Mouse (Mus musculus) WW6 (cell line): ENCODE measurements around the gene Etv6.

ENCODE experiments used
- DNase-seq: peaks from one replicate; pipeline ENCODE4 v3.0.0-alpha.2; 2013; ENCODE audit warnings: low read depth, low spot score

Etv6 gene

DNA sequence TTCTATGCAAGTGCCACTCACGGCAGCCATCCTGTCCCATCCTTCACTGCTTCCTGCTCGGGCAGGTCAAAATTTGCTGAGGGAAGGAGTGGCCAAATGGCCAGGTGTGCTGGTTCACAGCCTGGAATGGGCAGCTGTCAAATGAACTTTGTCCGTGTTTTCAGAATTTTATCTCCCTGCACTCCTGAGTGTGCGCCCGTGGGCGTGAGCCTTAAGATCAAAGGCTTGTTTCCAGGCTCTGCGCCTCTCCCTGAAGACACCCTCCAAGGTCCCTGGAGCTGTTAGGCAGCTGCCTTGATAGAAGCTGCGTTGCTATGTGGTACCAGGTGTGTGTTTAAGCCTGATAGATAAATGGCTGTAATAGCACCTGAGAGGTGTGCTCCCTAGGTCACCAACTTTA lies 76.1 kb downstream of the Etv6 start:
- DNase-seq: no peak

DNA sequence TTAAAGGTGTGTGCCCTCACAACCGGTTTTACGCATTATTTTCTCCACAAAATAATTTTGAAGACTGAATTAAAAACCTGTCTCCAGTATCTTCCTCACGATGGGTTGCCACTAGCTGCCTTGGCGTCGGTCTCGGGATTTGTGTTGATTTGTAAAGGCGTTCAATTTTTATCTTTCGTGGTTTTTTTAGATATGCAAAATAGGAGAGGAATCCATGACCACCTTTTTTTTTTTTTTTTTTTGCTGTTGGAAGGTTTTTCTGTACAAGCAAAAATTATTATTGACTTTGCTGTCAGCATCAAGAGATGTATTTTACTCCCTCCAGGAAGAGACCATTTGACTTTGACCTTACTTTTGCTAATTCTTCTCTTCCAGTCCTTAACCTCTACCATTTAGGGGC lies 77.3 kb downstream of the Etv6 start:
- DNase-seq: no peak

DNA sequence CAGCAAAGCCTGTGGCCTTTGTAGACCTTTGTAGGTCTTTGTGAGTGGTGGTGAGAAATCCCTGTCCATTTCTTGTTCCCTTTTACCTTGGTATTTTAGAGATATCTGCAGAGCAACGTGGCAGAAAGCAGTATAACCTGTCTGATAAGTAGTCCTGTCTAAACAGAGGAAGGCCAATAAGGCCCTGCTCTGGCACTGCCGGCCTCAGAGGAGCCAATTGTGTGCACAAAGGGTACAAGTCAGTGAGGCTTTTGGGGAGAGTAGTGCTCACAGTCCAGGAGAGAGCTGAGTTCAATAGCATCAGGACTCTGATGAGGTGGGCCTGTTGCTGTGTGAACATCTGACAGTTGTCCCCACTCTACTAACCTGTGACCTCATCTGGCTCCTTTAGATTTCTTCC lies 77.7 kb downstream of the Etv6 start:
- no peak for DNase-seq

DNA sequence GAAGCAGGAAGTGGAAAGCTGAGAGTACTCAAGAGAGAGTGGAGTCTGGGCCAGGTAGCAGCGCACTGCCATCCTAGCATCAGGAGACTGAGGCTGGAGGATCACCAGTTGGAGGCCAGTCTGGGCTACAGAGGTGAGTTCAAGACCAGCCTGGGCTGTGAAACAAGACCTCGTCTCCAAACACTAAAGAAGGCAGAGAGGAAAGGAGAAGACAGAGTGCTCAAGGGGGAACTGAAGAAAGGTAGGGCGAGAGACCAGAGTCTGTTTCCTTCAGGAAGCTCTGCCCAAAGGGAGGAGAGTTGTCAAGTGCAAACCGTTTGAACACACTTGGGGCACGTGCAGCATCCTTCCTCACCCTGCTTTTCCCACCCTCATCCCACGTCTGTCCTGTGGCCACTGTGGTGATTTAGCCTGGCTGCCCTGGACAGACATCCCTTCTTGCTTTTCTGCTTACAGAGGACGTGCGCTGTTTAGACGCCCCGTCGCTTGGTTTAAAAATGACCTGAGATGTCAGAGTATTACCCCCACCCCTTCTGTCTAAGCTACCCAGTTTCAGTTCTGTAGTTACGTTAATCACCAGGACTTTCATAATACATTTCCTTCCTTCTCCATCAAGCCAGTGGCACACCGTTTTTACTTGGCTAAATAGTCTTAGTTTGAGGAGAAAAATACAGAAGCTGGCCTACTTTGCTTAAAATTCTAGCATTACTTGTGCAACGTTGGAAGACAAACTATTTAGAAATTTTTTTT lies 79.9 kb downstream of the Etv6 start:
- no peak for DNase-seq

DNA sequence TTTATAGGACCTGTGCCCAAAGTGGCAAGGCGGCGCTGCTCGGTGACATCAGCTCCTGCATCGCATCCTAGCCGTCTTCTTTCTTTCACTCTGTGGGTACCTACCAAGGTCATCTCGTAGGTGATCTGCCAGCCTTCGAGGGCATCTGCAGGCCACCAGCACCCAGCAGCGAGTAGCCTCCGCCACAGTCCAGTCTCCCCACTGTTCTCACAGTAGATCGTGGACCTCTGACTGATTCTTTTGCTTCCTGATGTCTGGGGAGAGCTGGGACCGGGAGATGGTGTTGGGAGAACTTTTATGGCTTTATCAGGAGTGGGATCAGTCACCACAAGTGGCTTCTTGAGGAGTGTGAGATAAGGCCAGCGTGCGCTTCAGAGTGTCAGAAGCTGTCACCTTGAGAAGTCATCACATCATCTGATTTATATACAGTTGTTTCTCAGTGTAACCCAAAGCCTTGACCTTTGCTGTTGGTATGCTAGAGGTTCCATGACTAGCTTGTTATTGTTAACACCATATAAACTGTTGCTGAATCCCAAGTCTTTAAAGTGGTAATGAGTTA lies 82.0 kb downstream of the Etv6 start:
- no peak for DNase-seq

DNA sequence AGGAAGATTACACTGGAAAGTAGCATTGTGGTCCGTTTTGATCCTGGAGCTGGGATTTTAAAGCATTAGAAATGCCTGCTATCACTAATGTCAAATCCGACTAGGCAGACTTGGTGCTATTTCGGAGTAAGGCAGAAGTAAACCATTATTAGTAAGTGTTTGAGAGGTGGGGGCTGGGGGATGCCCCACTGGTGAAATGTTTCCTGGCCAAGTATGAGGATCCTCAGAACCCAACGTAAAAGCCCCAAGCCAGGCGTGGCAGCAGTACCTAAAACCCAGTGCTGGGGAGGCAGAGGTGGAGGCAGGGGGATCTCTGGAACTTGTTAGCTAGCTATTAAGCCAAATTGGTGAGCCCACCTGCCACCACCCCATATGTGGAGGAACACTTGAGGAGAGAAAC lies 83.0 kb downstream of the Etv6 start:
- no peak for DNase-seq

DNA sequence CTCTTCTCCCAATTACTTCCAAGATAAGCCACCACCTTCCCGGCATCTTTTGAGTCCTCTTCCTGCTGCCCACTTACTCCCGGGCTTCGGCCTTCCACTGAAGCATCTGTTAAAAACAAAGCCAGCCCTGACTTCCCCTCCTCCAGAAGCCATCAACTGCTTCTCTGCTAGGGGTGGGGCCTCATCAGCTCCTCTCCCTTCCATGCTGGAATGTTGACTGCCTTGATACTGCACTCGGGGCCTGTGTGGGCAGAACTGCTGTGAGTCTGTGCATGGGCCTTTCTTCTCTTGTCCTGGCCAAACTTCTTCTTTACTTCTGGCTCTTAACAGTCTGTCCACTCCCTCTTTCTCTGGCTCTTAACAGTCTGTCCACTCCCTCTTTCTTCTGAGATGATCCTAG lies 83.6 kb downstream of the Etv6 start:
- DNase-seq: no peak

DNA sequence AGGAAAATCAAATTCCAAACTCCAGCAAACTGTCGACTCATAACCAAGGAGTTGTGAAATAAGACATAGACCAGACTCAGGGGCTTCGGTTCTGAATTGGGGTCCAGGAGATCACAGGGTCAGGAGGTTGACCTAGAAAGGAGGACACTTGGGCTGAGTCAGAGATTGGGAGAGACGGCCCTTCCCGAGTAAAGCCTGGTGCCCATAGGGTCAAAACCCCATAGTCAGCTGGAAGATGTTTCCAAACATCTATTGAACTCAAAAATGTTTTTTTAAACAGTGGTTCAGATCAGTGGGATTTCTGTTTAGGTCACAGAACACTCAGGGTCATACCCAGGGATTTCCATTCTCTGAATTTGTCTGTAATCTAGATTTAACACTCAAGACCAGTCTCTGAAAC lies 84.7 kb downstream of the Etv6 start:
- no peak for DNase-seq

DNA sequence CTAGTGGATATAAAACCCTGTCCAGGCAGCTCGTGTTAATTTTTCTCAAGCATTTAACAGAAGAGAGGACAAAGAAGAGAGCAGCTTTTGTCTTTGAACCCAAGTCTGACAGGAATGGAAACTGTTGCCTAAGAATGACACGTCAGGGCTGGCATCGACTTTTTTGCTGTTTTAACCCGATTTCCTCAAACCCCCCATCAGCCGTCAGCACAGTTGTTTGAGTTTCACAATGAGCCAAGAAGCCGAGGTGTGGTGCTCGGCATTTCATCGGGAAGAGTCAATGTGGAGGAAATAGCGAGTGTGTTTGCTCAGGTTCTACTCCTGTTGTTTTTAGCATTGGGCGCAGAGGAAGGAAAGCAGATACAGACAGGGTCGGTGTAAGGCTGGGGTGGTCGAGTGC lies 85.2 kb downstream of the Etv6 start:
- DNase-seq: no peak

DNA sequence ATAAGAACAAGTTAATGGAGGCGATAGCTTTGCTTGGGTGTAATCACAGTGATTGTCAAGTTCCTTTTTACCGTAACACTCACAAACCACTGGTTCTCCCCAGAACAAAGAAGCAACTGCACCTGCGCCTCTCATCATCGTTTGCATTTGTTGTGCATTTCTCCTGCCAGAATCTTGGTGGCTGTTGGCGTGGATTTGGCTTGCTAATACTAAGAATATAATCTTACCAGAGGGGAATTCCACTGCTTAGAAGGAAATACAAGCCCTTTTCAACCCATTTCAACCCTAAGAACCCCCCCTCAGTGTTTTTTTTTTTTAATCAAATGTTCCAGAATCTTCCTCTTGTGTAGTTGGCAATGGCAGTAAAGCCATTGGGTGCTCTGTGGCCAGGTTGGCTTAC lies 87.4 kb downstream of the Etv6 start:
- no peak for DNase-seq

DNA sequence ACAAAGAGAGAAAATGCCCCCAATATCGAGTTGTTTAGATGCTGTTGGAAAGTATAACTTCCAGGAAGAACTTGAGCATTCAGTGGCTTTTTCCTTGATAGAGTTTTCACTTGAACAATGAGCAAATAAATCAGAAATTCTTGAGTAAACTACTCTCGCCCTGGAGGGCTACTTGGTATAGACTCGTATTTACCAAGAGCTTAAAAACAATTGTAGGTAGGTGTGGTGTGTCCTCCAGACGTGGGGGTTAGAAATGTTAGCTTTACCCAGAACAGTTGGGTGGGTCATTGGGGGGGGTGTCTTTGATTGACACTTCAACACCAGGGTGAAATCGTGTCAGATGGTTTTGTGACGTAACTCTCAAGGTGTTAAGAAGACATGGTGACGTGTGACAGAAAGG lies 88.0 kb downstream of the Etv6 start:
- DNase-seq: no peak

DNA sequence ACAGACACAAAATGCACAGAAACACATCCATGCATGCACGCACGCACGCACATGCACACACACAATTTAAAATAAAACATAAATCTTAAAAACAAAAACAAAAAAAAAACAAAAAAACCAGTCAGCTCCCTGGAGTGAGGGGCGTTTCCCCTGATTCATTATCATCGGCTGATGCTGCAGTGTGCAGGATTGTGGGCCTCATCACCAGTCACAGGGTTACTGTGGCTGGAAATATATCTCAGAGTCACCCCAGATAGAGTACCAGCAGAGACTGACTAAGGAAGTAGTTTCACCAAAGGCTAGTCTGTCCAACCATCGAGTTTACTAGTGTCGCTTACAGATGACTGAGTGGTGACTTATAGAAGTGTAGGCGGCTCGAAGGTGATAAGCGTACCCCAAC lies 88.8 kb downstream of the Etv6 start:
- DNase-seq: no peak

DNA sequence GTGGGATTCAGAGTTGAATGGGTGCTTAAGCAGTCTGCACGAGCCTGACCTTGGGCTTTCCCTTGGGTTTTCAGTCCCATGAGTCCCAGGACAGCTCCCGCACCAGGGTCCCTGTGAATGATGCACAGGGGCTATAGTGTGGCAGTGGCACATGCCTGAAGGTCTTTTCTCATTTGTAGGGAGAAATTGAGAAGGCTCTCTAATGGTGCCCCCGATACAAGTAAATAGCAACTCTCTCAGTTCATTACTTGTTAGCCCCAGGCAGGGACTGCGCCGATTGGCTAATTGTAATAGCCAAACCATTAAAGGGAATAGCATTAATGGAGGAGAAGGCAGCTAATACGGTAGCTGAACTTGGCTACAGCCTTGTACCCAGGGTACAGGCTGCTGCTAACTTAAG lies 92.5 kb downstream of the Etv6 start:
- no peak for DNase-seq

DNA sequence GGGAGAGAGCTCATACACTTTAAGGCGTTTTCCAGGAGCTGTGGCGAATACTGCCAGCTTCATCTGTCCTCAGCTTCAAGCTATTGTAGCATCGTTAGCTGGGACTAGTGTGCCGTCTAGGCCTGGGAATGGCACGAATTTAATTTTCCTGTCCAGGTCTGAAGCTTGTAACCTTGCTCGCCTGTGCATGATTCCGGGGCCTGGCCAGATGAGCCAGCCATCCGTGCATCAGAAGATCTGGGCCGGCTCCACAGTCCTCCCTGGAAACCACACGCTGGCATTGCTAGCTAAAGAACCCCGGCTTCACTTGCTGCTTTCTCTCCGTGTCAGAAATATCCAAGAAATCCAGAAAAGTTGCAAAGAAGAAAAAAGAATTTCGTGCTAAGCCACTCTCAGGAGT lies 93.1 kb downstream of the Etv6 start:
- no peak for DNase-seq

DNA sequence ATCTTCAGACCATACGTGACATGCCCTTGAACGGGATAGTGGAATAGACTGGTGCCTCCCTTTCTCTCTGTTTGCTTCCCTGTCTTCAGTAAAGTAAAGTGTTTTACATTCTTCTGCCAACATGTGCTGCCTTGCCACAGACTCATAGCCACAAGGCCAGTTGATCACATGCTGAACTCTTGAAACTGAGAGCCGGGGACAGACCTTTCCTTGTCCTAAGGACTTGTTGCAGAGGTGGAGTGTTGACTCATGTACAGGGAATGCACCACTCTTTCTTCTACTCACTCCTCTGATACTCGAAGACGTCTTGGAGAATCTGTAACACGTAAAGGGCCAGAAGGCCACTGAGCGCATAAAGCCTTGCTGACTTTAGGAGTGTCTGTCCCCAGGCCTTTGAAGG lies 94.3 kb downstream of the Etv6 start:
- no peak for DNase-seq

DNA sequence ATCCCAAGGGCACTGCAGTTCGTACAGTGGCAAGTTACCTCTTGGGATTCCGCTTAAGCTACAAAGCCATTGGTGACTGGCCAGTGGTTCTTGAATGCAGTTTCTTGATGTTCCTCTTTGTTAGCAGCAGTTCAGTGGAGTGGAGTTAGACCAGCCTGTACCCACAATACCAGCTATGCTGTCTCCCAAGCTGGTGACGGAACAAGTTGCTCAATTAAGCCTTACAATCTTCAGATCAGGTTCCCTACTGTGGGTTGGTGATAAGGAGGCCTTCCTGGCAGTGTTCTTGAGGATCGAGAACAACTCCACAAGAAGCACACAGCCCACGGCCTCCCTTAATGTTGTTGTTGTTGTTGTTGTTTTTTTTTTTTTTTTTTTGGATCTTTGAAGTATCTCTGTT lies 95.3 kb downstream of the Etv6 start:
- DNase-seq: no peak

DNA sequence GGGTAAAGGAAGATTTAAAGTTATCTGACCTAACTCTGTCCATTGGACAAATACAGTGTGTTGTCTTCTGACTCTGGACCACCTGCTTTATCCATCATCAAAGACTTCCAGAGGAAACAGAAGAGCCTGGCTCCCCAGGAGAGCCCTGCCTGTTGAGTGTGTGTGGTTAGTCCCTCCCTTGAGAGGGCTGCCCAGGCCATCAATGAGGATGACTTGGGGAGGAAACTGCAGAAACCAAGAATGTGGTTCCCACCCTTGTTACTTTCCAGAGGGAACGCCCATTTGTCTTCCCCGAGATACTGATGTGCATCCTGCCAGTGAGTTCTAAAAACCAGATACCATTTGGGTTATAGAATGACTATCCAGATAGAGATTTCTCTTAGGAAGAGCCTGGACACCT lies 96.1 kb downstream of the Etv6 start:
- DNase-seq: no peak

DNA sequence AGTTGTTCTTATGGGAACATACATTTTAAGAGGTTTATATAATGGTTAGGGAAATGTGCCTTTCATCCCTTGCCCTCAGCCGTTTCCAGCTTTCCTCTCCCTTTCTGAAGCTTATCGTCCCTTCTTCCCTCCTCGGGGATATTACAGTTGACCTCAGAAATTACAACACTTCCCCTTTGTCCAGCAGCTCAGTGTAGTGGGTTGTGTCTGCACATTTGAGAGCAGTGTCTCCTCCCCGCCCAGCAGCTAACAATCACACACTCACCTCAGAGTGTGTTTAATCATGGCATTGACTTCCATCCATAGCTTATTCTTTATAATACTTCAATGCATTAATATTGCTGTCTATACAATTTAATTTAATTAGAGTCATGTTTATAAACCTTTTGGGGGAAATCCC lies 98.3 kb downstream of the Etv6 start:
- no peak for DNase-seq

DNA sequence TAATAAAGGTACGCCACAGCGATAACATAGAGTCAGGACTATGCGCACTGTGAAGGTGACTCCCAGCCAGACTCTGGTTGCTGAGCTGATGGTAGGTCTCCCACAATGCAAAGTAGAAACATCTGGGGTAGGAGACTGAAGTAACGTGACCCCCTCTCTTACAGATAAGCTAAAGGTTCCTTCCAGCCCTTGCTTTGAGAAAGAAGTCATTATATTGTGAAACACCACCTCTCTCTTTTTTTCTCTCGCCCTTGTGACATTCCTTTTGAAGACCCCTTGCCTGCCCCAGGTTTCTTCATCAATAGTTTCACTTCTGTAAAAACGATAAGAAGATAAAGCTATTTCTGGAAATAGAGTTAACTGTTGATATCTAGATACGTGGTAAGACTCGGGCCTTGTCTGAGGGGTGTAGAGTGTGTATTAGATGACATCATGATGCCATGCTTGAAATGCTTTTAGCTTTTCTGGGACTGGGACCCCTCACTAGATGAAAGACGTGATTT lies 99.4 kb downstream of the Etv6 start:
- no peak for DNase-seq

DNA sequence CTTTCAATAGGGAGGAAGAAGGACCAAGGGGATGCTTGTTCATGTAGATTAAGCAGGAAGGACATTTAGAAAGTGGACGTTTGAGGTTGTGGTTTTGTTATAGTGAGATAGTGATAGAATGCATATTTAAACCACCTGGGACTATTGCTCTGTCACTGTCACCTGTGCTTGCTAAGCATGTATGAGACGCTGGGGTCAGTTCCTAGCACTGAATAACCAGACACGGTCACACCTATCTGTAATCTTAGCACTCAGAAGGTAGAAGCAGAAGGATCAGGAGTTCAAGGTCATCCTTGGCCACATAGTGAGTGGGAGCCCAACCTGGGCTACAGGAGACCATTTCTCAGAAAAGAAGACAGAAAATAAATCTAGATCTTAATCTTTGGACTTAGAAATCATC lies 100.8 kb downstream of the Etv6 start:
- DNase-seq: no peak

DNA sequence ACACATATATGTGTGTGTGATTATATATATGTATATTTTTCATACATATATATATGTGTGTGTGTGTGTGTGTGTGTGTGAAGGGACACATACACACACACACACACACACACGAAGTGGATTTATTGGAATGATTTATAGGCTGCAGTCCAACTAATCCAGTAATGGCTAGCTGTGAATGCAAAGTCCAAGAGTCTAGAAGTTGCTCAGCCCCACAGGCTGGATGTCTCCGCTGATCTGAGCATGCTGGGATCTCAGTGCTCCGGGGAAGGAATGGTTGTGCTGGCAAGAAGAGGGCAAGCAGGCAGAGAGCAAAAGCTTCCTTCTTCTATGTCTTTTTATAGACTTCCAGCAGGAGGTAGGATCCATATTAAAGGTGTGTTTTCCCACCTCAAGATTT lies 103.9 kb downstream of the Etv6 start:
- DNase-seq: no peak

DNA sequence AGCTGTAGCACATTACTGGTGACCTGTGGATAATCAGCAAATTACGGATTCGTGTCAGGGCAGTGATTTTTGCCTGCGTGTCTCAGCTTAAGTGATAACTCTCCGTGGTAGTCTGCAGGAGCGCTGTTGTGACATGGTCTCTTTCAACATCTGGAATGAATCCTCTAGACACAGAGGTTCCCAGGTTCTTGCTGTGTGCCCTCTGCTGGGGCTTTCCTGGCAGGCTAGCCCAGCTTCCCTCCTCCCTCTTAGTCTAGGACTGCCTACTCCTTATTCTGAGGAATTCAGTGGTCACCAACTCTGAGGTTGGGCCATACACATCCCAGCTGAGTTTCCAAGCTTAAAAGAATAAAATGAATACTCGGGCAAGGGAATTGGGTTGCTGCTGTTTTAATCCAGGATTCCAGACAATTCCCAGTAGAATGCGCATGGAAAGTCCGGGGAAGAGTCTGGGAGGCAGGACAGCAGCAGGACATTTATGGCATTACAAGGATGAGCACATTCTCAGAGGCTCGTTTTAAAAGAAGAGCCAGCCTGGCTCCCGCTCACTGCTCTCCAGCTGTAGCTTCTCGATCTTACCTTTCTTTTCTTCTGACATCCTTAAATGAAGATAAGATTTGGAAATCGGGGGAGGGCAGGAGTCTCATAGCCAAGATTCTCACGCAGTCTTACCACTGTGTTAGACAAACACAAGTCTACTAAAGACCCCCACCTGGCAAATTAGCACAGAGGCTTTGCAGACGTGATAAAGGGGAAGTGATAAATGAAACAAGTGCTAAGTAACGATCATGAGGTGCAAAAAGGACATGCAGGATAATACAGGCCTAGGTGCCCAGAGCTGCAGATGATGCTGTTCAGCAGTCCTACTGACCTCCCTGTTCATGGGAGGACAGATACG lies 105.5 kb downstream of the Etv6 start:
- DNase-seq: no peak
